Mouse (Mus musculus) liver, adult 2 months (tissue): Measurements from ENCODE around the gene Kmt2b. TPM values are rescaled to one million over a fixed set of nuclear protein-coding genes. Genes with fewer than 3 reads are reported as not detected.

Experiments used
- DNase-seq: peaks from one replicate; pipeline ENCODE4 v3.0.0-alpha.2; 2011; ENCODE audit warnings: low read depth, low spot score; ENCODE audit errors: extremely low read depth
- H3K27ac ChIP-seq: fragments of 200-500 bp; replicated peaks from 2 replicates; pipeline ENCODE4 v1.5.1; 2012; ENCODE audit warnings: low read depth, mild to moderate bottlenecking, control low read depth, inconsistent platforms, low read length; ENCODE audit not compliant: insufficient read depth
- H3K27me3 ChIP-seq: fragments of 200-500 bp; 2 replicates; pipeline ENCODE4 v1.6.1; 2012; ENCODE audit warnings: mild to moderate bottlenecking, moderate library complexity, low read length, inconsistent platforms; ENCODE audit not compliant: control insufficient read depth, insufficient read depth
- H3K36me3 ChIP-seq: fragments of 200-500 bp; 2 replicates; pipeline ENCODE4 v1.6.1; 2012; ENCODE audit warnings: low read length, inconsistent platforms; ENCODE audit not compliant: control insufficient read depth, insufficient read depth
- H3K4me1 ChIP-seq: fragments of 200-500 bp; 2 replicates; pipeline ENCODE4 v1.6.1; 2011; ENCODE audit warnings: low read length; ENCODE audit not compliant: control insufficient read depth, insufficient read depth
- H3K4me3 ChIP-seq: fragments of 200-500 bp; 2 replicates; pipeline ENCODE4 v1.5.1; 2011; ENCODE audit warnings: low read depth, mild to moderate bottlenecking, control low read depth, low read length, moderate library complexity; ENCODE audit not compliant: insufficient read depth
- H3K79me2 ChIP-seq: fragments of 200-500 bp; 2 replicates; pipeline ENCODE4 v1.6.1; 2012; ENCODE audit warnings: inconsistent platforms, mild to moderate bottlenecking, low read length, moderate library complexity; ENCODE audit not compliant: control insufficient read depth, insufficient read depth
- H3K9ac ChIP-seq: fragments of 200-500 bp; 2 replicates; pipeline ENCODE4 v1.6.1; 2012; ENCODE audit warnings: low read depth, mild to moderate bottlenecking, control low read depth, inconsistent platforms, low read length
- CTCF ChIP-seq: fragments of 200-500 bp; IDR thresholded peaks from 2 replicates; pipeline ENCODE4 v1.5.1; 2011; ENCODE audit warnings: low read depth, low read length, control low read depth
- POLR2A ChIP-seq: fragments of 200-500 bp; IDR thresholded peaks from 2 replicates; pipeline ENCODE4 v1.6.1; 2011; ENCODE audit warnings: low read length, control low read depth; ENCODE audit not compliant: insufficient read depth; ENCODE audit errors: extremely low read depth
- WGBS: fragments of 180-500 bp; shearing (Covaris S2); methylation state at CpG from one replicate; pipeline ENCODE4 v1.1.7; 2018; 5-methylcytosine and 5-hydroxymethylcytosine counted together
- polyA plus RNA-seq: library from polyadenylated mRNA; depleted of rRNA; stranded (reverse); fragments of >200 nt; gene quantifications from 2 replicates; pipeline ENCODE4 v1.2.3, GENCODE M21; 2012
- total RNA-seq: library from RNA; depleted of rRNA; stranded (reverse); fragments of >200 nt; gene quantifications from 2 replicates; pipeline ENCODE4 v1.2.3, GENCODE M21; 2014

The Kmt2b gene
- total and polyA plus RNA-seq, 2 experiments, result 3.4 to 19.2 TPM

- WGBS, result 88% methylated on average over 5 of the region's 5 CpGs
- Histone ChIP-seq H3K9ac (no peak overlapping the region), H3K4me1 (peaks cover 7% of the 10 kb centered on the region), H3K4me3 (no peak overlapping the region), H3K36me3 (peaks cover 18% of the 10 kb centered on the region; the same call in 1 of the 2 replicates), H3K27ac (no peak overlapping the region), H3K79me2 (peaks cover 25% of the 10 kb centered on the region), H3K27me3 (no peaks in the 10 kb centered on the region)
- TF ChIP-seq CTCF (no peak), POLR2A (no peak)
- DNase-seq, result no peak
Measured at GRCm38 (mm10) chr7:30626647-30627046, 38.1 kb upstream of the Kmt2b start.

- Histone ChIP-seq H3K27me3 (no peaks in the 10 kb centered on the region), H3K4me1 (peaks cover 12% of the 10 kb centered on the region), H3K79me2 (peaks cover 25% of the 10 kb centered on the region), H3K27ac (peak within 1 kb of the TSS; percentile 99), H3K36me3 (peaks cover 22% of the 10 kb centered on the region), H3K4me3 (peak within 1 kb of the TSS; percentile 97), H3K9ac (peak within 1 kb of the TSS; percentile 97)
- DNase-seq, result peak; percentile 90
- TF ChIP-seq POLR2A (peak; percentile 52; the same call in 1 of the 2 replicates), CTCF (no peak)
- WGBS, result under 1% methylated on average over 44 of the region's 44 CpGs
Measured at GRCm38 (mm10) chr7:30625530-30626384, 37.2 kb upstream of the Kmt2b start, which contains the start of gene Cox6b1. TSS of gene Cox6b1 (minus strand) at chr7:30626151.

GRCm38 (mm10) chr7:30619202-30619601 is 30.7 kb upstream of the Kmt2b start:
- no peaks in the 10 kb centered on the region for H3K27me3 ChIP-seq
- peaks cover 8% of the 10 kb centered on the region for H3K4me1 ChIP-seq
- peaks cover 8% of the 10 kb centered on the region; the same call in 1 of the 2 replicates for H3K79me2 ChIP-seq
- H3K36me3 ChIP-seq, result peaks cover 39% of the 10 kb centered on the region
- H3K4me3 ChIP-seq, result no peak overlapping the region
- DNase-seq, result no peak
- WGBS, result 82% methylated on average over 3 of the region's 3 CpGs
- no peak overlapping the region for H3K27ac ChIP-seq
- TF ChIP-seq POLR2A (no peak), CTCF (peak; percentile 62; the same call in 1 of the 2 replicates)
- H3K9ac ChIP-seq, result no peak overlapping the region

GRCm38 (mm10) chr7:30618658-30619057 is 30.1 kb upstream of the Kmt2b start:
- TF ChIP-seq POLR2A (no peak), CTCF (no peak)
- 89% methylated on average over 9 of the region's 9 CpGs for WGBS
- Histone ChIP-seq H3K36me3 (peaks cover 36% of the 10 kb centered on the region), H3K79me2 (peaks cover 7% of the 10 kb centered on the region; the same call in 1 of the 2 replicates), H3K4me1 (peaks cover 8% of the 10 kb centered on the region), H3K27ac (no peak overlapping the region), H3K27me3 (no peaks in the 10 kb centered on the region), H3K4me3 (no peak overlapping the region), H3K9ac (no peak overlapping the region)
- no peak for DNase-seq

- peaks cover 19% of the 10 kb centered on the region for H3K36me3 ChIP-seq
- no peaks in the 10 kb centered on the region for H3K27me3 ChIP-seq
- H3K79me2 ChIP-seq, result no peaks in the 10 kb centered on the region
- no peak overlapping the region for H3K9ac ChIP-seq
- H3K4me1 ChIP-seq, result no peaks in the 10 kb centered on the region
- peak; percentile 30 for DNase-seq
- no peak overlapping the region for H3K4me3 ChIP-seq
- 54% methylated on average over 5 of the region's 5 CpGs for WGBS
- TF ChIP-seq CTCF, result no peak
- TF ChIP-seq POLR2A, result no peak
- no peak overlapping the region for H3K27ac ChIP-seq
Measured at GRCm38 (mm10) chr7:30615049-30615760, 26.7 kb upstream of the Kmt2b start.
